Mouse (Mus musculus) CH12.LX (cell line): ENCODE data around the gene Hoxd4. TPM values are rescaled to one million over a fixed set of nuclear protein-coding genes. Genes with fewer than 3 reads are reported as not detected.

ENCODE experiments used
- DNase-seq: peaks from one replicate; pipeline ENCODE4 v3.0.0-alpha.2; 2013; ENCODE audit errors: extremely low read depth
- H3K27ac ChIP-seq: 2 replicates; pipeline ENCODE4 v1.5.1; 2012; ENCODE audit warnings: low read depth, mild to moderate bottlenecking, control low read depth, moderate library complexity; ENCODE audit not compliant: insufficient read depth
- H3K27me3 ChIP-seq: replicated peaks from 2 replicates; pipeline ENCODE3; 2012; ENCODE audit warnings: inconsistent platforms
- H3K36me3 ChIP-seq, 2 experiments: replicated peaks in 1 of 2; 2 replicates each; pipeline versions ENCODE3 to v1.6.1; 2012; ENCODE audit warnings: inconsistent platforms in 1 of 2, low read length in 1 of 2, mild to moderate bottlenecking in 1 of 2, mixed read lengths in 1 of 2, moderate library complexity in 1 of 2; ENCODE audit not compliant: control insufficient read depth in 1 of 2, insufficient read depth in 1 of 2
- H3K4me1 ChIP-seq, 2 experiments: 2 replicates each; pipeline ENCODE4 v1.6.1; 2012; ENCODE audit warnings: inconsistent platforms in 1 of 2, moderate library complexity in 1 of 2; ENCODE audit not compliant: insufficient read depth in 2 of 2, control insufficient read depth in 1 of 2
- H3K4me2 ChIP-seq: 2 replicates; pipeline ENCODE4 v1.6.1; 2012; ENCODE audit warnings: low read depth, mild to moderate bottlenecking, control low read depth; ENCODE audit not compliant: poor library complexity, insufficient read depth, severe bottlenecking
- H3K4me3 ChIP-seq, 3 experiments: fragments of 150-350 bp in 1 of 3; sonication (generic) in 1 of 3; replicated peaks in 1 of 3; 2 replicates each; pipeline versions ENCODE3 to v1.5.1; 2011 to 2012; ENCODE audit warnings: low read depth in 2 of 3, low read length in 2 of 3, mild to moderate bottlenecking in 2 of 3, moderate library complexity in 2 of 3, control low read depth in 1 of 3, improper control_type of control experiment in 1 of 3, inconsistent platforms in 1 of 3, mixed read lengths in 1 of 3; ENCODE audit not compliant: poor library complexity in 1 of 3
- H3K79me2 ChIP-seq: replicated peaks from 2 replicates; pipeline ENCODE4 v1.6.1; 2012; ENCODE audit warnings: mild to moderate bottlenecking, moderate library complexity; ENCODE audit not compliant: control insufficient read depth, poor library complexity, insufficient read depth, severe bottlenecking; ENCODE audit errors: extremely low read depth
- H3K9ac ChIP-seq: 2 replicates; pipeline ENCODE4 v1.6.1; 2012; ENCODE audit warnings: low read depth, mild to moderate bottlenecking, control low read depth, moderate library complexity; ENCODE audit not compliant: insufficient read depth
- H3K9me3 ChIP-seq: replicated peaks from 2 replicates; pipeline ENCODE3; 2012; ENCODE audit warnings: low read length, inconsistent platforms, mixed read lengths
- CTCF ChIP-seq, 2 experiments: IDR thresholded peaks in 1 of 2; conservative IDR thresholded peaks in 1 of 2; 2 replicates each; pipeline ENCODE4 v1.5.1; 2011 to 2012; ENCODE audit warnings: low read depth in 2 of 2, low read length in 2 of 2, improper control_type of control experiment in 1 of 2, inconsistent platforms in 1 of 2, mild to moderate bottlenecking in 1 of 2, moderate library complexity in 1 of 2
- ELF1 ChIP-seq: IDR thresholded peaks from 2 replicates; pipeline ENCODE4 v1.6.1; 2014; ENCODE audit warnings: low read depth, mild to moderate bottlenecking, inconsistent platforms, low read length, improper control_type of control experiment
- KAT2A ChIP-seq: IDR thresholded peaks from 2 replicates; pipeline ENCODE4 v1.6.1; 2012; ENCODE audit warnings: low read length, improper control_type of control experiment, inconsistent platforms; ENCODE audit not compliant: insufficient replicate concordance
- MAFK ChIP-seq: IDR thresholded peaks from 2 replicates; pipeline ENCODE4 v1.6.1; 2011; ENCODE audit warnings: low read length, improper control_type of control experiment; ENCODE audit not compliant: insufficient replicate concordance
- MXI1 ChIP-seq: IDR thresholded peaks from 2 replicates; pipeline ENCODE4 v1.6.1; 2011; ENCODE audit warnings: mild to moderate bottlenecking, low read depth, low read length, improper control_type of control experiment
- PAX5 ChIP-seq: IDR thresholded peaks from 2 replicates; pipeline ENCODE4 v1.6.1; 2012; ENCODE audit warnings: low read length, inconsistent platforms, mixed read lengths
- RAD21 ChIP-seq: IDR thresholded peaks from 2 replicates; pipeline ENCODE4 v1.6.1; 2011; ENCODE audit warnings: low read depth, mild to moderate bottlenecking, low read length, improper control_type of control experiment, moderate library complexity
- SMC3 ChIP-seq: IDR thresholded peaks from 2 replicates; pipeline ENCODE4 v1.6.1; 2011; ENCODE audit warnings: low read depth, low read length, improper control_type of control experiment
- TBP ChIP-seq: conservative IDR thresholded peaks from 2 replicates; pipeline ENCODE4 v1.6.1; 2011; ENCODE audit warnings: low read depth, low read length, improper control_type of control experiment
- USF1 ChIP-seq: IDR thresholded peaks from 2 replicates; pipeline ENCODE4 v1.6.1; 2014; ENCODE audit warnings: low read depth, mild to moderate bottlenecking, inconsistent platforms, low read length, improper control_type of control experiment
- ZC3H11A ChIP-seq: IDR thresholded peaks from 2 replicates; pipeline ENCODE4 v1.6.1; 2012; ENCODE audit warnings: low read depth, mild to moderate bottlenecking, inconsistent platforms, low read length, improper control_type of control experiment
- ZKSCAN1 ChIP-seq: IDR thresholded peaks from 2 replicates; pipeline ENCODE4 v1.6.1; 2012; ENCODE audit warnings: low read depth, inconsistent platforms, low read length, improper control_type of control experiment, borderline replicate concordance
- dilution Hi-C: fragments of 300-500 bp; cut with MboI; formaldehyde crosslinking; loops from 2 replicates; pipeline ENCODE4 v1.14.3; 2020; ENCODE audit warnings: low sequenced_read_pairs; ENCODE audit not compliant: extremely low pct_unique_long_range_greater_than_20kb, extremely low pct_ligation_motif_present
- in situ Hi-C: fragments of 300-500 bp; cut with MboI; formaldehyde crosslinking; loops from 3 replicates; pipeline ENCODE4 v1.14.3; 2019; ENCODE audit warnings: low sequenced_read_pairs, low pct_ligation_motif_present, low pct_unique_long_range_greater_than_20kb, mixed read lengths
- polyA plus RNA-seq: library from polyadenylated mRNA; unstranded; fragments of >175 nt; gene quantifications from 2 replicates; pipeline ENCODE4 v1.2.1, GENCODE M21; 2012; ENCODE audit warnings: low read depth; ENCODE audit not compliant: insufficient read length
- total RNA-seq, 2 experiments: library from RNA; depleted of rRNA; stranded (reverse); fragments of 300-350 nt in 1 of 2; fragments of >200 nt in 1 of 2; gene quantifications; 2 replicates each; pipeline ENCODE4 v1.2.3; 2012 to 2014

Hoxd4 gene
- total and polyA plus RNA-seq, 3 experiments = 6.0 to 9.8 (median 6.3) TPM

DNA sequence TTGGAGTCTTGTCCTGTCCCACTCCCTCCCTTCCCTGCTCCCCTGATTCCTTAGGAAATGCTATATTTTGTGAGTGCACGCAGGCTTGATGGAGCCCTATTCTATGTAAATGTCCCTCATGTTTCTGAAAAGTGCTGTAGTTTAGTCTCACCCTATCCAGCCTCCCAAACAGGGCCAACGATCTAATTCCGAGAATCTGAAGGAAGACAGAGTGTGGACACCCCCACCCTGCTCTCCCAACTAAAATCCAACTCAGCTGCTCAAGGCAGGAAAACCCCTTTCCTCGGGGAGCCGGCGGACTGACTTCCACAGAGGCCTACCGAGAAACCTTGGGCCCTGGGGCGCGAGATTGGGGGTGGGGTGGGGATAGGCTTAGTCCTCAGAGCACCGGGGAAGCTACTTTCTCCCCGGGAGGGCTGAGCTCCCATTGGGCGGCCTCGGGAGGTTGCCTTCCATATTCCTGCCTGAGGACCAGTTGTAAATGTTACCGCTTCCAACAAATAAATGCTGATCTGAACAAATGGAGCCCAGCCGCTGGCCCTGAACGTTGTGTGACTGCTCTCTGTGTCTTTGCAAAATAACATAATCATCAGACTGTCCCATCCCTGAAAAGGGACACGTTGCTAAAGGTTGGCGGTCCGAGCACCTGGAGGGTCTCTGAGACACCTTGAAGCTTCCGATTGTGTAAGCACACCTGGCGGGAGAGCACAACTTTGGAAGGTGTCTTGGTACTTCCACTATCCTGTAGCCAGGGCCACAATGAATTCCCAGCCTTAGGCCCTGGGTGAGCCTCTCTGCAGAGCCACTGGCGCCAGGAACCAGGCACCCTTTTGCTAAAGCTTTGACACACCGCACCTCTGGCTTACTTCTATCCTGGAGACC lies 11.8 kb upstream of the Hoxd4 start:
- H3K9me3 ChIP-seq = peaks cover 11% of the 10 kb centered on the region
- no peak overlapping the region for H3K27ac ChIP-seq
- H3K36me3 ChIP-seq = no peaks in the 10 kb centered on the region
- TF ChIP-seq ZKSCAN1 (no peak), KAT2A (no peak)
- no peak overlapping the region for H3K4me2 ChIP-seq
- no peak for DNase-seq
- no peaks in the 10 kb centered on the region for H3K79me2 ChIP-seq
- in situ Hi-C loops (loop anchor here (10.0 to 25.0 kb wide), 3 partner anchors 445 to 887 kb away; no protein-coding TSS in a partner anchor), dilution Hi-C loops (no loop called here)
- H3K4me3 ChIP-seq = no peak overlapping the region
- no peaks in the 10 kb centered on the region for H3K27me3 ChIP-seq
- H3K9ac ChIP-seq = no peak overlapping the region
- no peaks in the 10 kb centered on the region for H3K4me1 ChIP-seq

GRCm38 (mm10) chr2:74700546-74701112 lies 11.1 kb upstream of the Hoxd4 start:
- in situ Hi-C loops (loop anchor here (25.0 kb wide), 1 partner anchor 887 kb away; no protein-coding TSS in a partner anchor), dilution Hi-C loops (no loop called here)
- peaks cover 11% of the 10 kb centered on the region for H3K9me3 ChIP-seq
- H3K9ac ChIP-seq = no peak overlapping the region
- no peaks in the 10 kb centered on the region for H3K27me3 ChIP-seq
- H3K79me2 ChIP-seq = no peaks in the 10 kb centered on the region
- no peak overlapping the region for H3K4me3 ChIP-seq
- H3K4me2 ChIP-seq = no peak overlapping the region
- no peak for TF ChIP-seq PAX5
- no peak for TF ChIP-seq MAFK
- no peak overlapping the region for H3K27ac ChIP-seq
- no peaks in the 10 kb centered on the region for H3K4me1 ChIP-seq
- DNase-seq = no peak
- H3K36me3 ChIP-seq = no peaks in the 10 kb centered on the region

DNA sequence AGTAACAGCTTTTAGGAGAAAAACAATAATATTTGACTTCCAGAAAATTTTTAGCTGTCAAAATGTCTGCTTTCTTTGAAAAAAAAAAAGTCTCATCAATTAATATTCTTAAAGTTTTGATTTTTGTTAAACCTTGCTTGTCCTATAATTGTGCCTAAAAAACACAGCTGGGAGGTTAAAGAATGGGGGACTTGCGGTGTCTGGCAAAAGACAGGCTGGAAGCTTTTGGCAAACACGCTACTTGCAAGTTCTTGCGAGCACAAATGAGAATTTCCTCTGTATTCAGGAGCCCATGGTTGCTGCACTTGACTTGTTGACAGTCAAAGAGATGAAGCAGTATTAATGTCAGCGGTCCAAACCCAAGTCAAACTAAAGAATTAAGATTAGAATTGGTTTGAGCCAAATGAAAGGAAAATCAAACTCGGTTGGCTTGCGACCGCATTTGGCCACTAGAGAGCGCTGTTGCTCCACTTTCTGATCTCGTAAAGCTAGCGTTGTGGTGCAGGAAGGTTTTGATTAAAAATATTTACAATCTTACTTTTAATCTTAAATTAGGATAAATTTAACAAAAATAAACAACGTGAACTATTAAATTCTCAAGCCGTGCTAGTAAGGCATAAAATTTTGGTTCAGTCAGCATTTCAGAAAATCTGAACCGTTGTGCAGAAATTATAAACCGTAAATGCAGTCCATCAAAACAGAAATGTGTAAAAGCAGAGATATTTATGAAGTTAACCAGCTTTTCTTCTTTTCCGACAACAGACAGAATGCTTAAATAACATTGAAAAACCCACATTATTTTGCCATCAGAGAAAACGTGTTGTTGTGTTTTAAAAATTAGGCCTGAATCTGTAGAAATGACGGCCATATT lies 9.5 kb upstream of the Hoxd4 start:
- Histone ChIP-seq H3K27me3 (peaks cover 6% of the 10 kb centered on the region), H3K4me2 (peak overlapping the region; percentile 72), H3K79me2 (no peaks in the 10 kb centered on the region), H3K9ac (no peak overlapping the region), H3K36me3 (no peaks in the 10 kb centered on the region), H3K27ac (no peak overlapping the region), H3K9me3 (peaks cover 11% of the 10 kb centered on the region), H3K4me1 (no peaks in the 10 kb centered on the region), H3K4me3 (no peak overlapping the region)
- TF ChIP-seq SMC3 (peak; percentile 80), ZC3H11A (peak; percentile 74), MAFK (0 out of 2 replicates have a peak, but pooled peaks have one; percentile 26), TBP (no peak), USF1 (no peak), MXI1 (no peak), PAX5 (no peak), RAD21 (peak; percentile 97), ELF1 (no peak), CTCF (conservative IDR thresholded peaks at IDR 0.05 in 1 of 2, IDR thresholded peaks at IDR 0.05 in 1 of 2; ENCODE audit: low read depth in 2 of 2, low read length in 2 of 2) (peak; percentile 89 to 93)
- dilution Hi-C loops (no loop called here), in situ Hi-C loops (loop anchor here (25.0 kb wide), 1 partner anchor 885 kb away; no protein-coding TSS in a partner anchor)
- peak; percentile 55 for DNase-seq
